Mouse (Mus musculus): ENCODE measurements around the gene Usp9y.

Usp9y gene

DNA sequence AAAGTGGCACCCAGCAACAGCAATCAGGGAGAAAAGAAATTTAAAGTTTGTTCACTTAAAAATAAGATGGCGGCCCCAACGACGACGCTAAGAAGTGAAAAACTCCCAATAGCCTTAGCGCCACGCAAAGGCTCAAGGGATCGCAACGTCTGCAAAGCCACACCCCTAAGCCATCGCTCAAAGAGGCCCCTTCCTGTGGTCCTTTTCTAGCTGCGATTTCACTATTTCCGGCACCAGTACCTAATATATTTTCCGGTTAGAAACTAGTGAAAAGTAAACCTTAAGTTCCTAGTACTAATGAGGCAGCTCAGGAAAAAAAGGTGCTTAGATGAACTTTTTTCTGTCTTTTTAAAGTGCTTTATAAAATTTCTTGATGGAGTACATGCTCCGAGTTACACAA is at the start of gene Usp9y:
TSS of gene Usp9y (minus strand) at position 101 of the 400 bp plus-strand sequence.
- peak; percentile 2 for DNase-seq (ENCODE audit: low read depth, low spot score)

DNA sequence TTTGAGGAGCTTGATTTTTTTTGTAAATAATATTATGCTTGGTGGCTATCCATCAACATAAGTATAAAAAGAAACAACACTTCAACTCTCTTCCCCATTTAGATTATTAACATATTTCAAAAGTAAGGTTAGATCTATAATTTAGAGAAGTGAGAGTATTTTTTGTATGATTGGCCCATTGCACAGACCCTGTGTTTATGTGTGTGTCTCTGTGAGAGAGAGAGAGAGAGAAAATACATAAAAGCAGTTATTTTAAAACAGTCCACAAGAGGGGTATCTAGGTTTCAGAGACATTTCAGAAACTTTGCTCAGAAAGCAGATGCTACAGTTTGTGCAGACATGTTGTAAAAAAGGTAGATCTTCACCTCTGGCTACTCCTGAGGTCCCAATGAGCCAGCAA is 165.9 kb downstream of the Usp9y start:
- no peak for DNase-seq (ENCODE audit: low read depth, low spot score)

DNA sequence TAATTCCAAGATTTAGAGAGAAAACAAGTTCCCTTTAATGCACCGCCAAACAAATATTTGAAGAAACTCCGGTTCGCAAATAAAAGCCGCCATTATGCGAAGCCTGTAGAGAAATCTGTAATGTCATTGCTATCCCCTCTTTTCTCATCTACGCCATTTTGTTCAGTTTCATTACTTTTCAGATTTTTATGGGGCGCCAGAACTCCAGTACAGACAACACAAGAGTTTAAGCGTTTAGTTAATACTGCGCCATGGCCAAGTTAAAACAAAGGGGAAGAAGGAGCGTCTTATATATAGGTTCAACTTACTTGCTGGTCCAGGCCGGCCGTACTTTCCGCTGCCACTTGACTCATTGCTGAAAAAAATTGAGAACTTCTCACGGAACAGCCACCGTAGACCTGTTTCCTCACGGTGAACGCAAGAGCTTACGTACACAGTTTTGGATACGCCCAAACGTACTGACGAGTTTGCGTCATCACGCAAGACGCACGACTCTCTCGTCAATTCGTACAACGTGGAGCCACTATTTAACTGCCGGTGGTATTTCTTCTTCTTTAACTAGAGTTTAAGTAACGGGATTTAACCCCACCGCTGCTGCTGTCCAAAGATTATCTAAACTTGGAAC is 173.3 kb downstream of the Usp9y start, which contains the start of gene Ddx3y:
TSS of gene Ddx3y (minus strand) at position 459 of the 625 bp plus-strand sequence.
- peak; percentile 89 for DNase-seq (ENCODE audit: low read depth, low spot score)

DNA sequence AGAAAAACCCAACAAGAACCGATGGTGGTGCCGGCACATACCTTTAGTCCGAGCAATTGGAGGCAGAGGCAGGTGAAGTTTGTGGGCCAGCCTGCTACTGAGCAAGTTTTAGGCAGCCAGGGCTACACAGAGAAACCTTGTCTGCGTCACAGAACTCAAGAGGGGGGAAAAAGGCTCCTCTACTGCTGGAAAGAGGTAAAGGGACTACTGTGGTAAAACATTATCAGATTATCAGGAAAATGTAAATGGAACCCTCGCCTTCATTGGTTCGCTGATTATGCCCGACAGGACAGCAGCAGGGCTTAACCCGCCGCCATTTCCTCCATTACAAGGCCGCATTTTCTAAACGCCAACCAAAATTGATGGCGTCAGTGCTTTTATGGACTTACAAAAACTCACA is 173.8 kb downstream of the Usp9y start:
- peak; percentile 31 for DNase-seq (ENCODE audit: low read depth, low spot score)

All from R1 (cell line).